Mouse (Mus musculus): ENCODE data around the gene Nup93.

DNA sequence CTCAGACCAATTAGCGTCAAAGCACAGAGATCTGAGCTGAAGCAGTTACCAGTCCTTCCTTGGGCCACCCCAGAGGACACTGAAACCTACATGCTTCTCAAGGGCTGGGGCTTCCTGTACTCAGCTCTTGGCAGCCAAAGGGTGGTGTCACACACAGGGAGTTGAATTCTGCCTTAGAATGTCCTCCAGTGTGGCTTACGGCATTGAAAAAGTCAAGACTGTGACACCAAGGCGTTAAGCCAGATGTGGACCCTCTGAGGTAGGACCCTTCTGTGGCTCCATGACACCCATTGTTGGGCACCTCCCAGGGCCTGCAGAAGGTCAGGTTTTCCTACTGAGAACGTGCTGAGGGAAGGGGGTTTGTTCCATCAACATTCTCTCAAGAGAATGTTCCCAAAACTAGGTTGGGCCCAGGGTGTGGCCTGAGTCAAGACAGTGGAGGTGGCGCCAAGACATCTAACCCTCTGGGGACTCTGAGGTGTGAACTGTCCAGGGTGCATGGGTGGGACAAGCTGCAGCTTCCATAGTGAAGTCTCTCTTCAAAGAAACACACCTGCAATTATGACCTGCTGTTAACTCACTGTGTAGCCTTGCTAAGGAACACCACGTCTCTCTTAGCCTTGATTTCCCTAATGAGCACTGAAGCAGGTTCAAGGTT, 147.5 kb downstream of the Nup93 start:
- no peak for TF ChIP-seq CTCF (IDR thresholded peaks at IDR 0.05; ENCODE audit: control insufficient read depth, insufficient read depth, insufficient read length)
- no peak for TF ChIP-seq USF1 (IDR thresholded peaks at IDR 0.05; ENCODE audit: low read depth)
